Mouse (Mus musculus): ENCODE data around the gene Olfr734. TPM values are rescaled to one million over a fixed set of nuclear protein-coding genes. Genes with fewer than 3 reads are reported as not detected.

Olfr734 gene
- not detected for polyA plus RNA-seq (2014; fragmentation: Illumina TruSeq; extraction: RNeasy Lipid Tissue Mini Kit (QIAGEN cat#74804); ENCODE audit: low read depth, low replicate concordance)

GRCm38 (mm10) chr14:50326661-50327060, at the start of gene Olfr734:
Gene Olfr734 (minus strand): TSS chr14:50326761.

GRCm38 (mm10) chr14:50357593-50357992, 31.0 kb upstream of the Olfr734 start, which contains the start of gene Tlr11:
Gene Tlr11 (plus strand): TSS chr14:50357914.

GRCm38 (mm10) chr14:50348796-50349195, 22.2 kb upstream of the Olfr734 start, which contains the start of gene Olfr735:
Gene Olfr735 (minus strand): TSS chr14:50348872.

GRCm38 (mm10) chr14:50301422-50301821, 25.1 kb downstream of the Olfr734 start, which contains the start of gene Olfr733:
Gene Olfr733 (minus strand): TSS chr14:50301522.

GRCm38 (mm10) chr14:50284106-50284505, 42.5 kb downstream of the Olfr734 start, which contains the start of gene Olfr732:
Gene Olfr732 (minus strand): TSS chr14:50284206.

Other genes starting within 250 kb of the Olfr734 start
- not detected for gene Olfr726, start 235.8 kb downstream of the Olfr734 start, polyA plus RNA-seq (2014; fragmentation: Illumina TruSeq; extraction: RNeasy Lipid Tissue Mini Kit (QIAGEN cat#74804); ENCODE audit: low read depth, low replicate concordance)
- gene Olfr727, start 203.6 kb downstream of the Olfr734 start, polyA plus RNA-seq (2014; fragmentation: Illumina TruSeq; extraction: RNeasy Lipid Tissue Mini Kit (QIAGEN cat#74804); ENCODE audit: low read depth, low replicate concordance) = not detected
- not detected for gene Olfr728, start 184.1 kb downstream of the Olfr734 start, polyA plus RNA-seq (2014; fragmentation: Illumina TruSeq; extraction: RNeasy Lipid Tissue Mini Kit (QIAGEN cat#74804); ENCODE audit: low read depth, low replicate concordance)
- not detected for gene Olfr729, start 173.9 kb downstream of the Olfr734 start, polyA plus RNA-seq (2014; fragmentation: Illumina TruSeq; extraction: RNeasy Lipid Tissue Mini Kit (QIAGEN cat#74804); ENCODE audit: low read depth, low replicate concordance)
- gene Olfr730, start 138.6 kb downstream of the Olfr734 start, polyA plus RNA-seq (2014; fragmentation: Illumina TruSeq; extraction: RNeasy Lipid Tissue Mini Kit (QIAGEN cat#74804); ENCODE audit: low read depth, low replicate concordance) = not detected
- gene Olfr731, start 84.9 kb downstream of the Olfr734 start, polyA plus RNA-seq (2014; fragmentation: Illumina TruSeq; extraction: RNeasy Lipid Tissue Mini Kit (QIAGEN cat#74804); ENCODE audit: low read depth, low replicate concordance) = not detected
- not detected for gene Olfr732, start 42.6 kb downstream of the Olfr734 start, polyA plus RNA-seq (2014; fragmentation: Illumina TruSeq; extraction: RNeasy Lipid Tissue Mini Kit (QIAGEN cat#74804); ENCODE audit: low read depth, low replicate concordance)
- not detected for gene Olfr733, start 25.2 kb downstream of the Olfr734 start, polyA plus RNA-seq (2014; fragmentation: Illumina TruSeq; extraction: RNeasy Lipid Tissue Mini Kit (QIAGEN cat#74804); ENCODE audit: low read depth, low replicate concordance)
- gene Olfr735, start 22.1 kb upstream of the Olfr734 start, polyA plus RNA-seq (2014; fragmentation: Illumina TruSeq; extraction: RNeasy Lipid Tissue Mini Kit (QIAGEN cat#74804); ENCODE audit: low read depth, low replicate concordance) = not detected
- gene Tlr11, start 31.2 kb upstream of the Olfr734 start, polyA plus RNA-seq (2014; fragmentation: Illumina TruSeq; extraction: RNeasy Lipid Tissue Mini Kit (QIAGEN cat#74804); ENCODE audit: low read depth, low replicate concordance) = not detected
- not detected for gene Olfr736, start 54.4 kb upstream of the Olfr734 start, polyA plus RNA-seq (2014; fragmentation: Illumina TruSeq; extraction: RNeasy Lipid Tissue Mini Kit (QIAGEN cat#74804); ENCODE audit: low read depth, low replicate concordance)
- not detected for gene Olfr738, start 80.8 kb upstream of the Olfr734 start, polyA plus RNA-seq (2014; fragmentation: Illumina TruSeq; extraction: RNeasy Lipid Tissue Mini Kit (QIAGEN cat#74804); ENCODE audit: low read depth, low replicate concordance)
- not detected for gene Olfr739, start 91.9 kb upstream of the Olfr734 start, polyA plus RNA-seq (2014; fragmentation: Illumina TruSeq; extraction: RNeasy Lipid Tissue Mini Kit (QIAGEN cat#74804); ENCODE audit: low read depth, low replicate concordance)
- gene Olfr740, start 118.8 kb upstream of the Olfr734 start, polyA plus RNA-seq (2014; fragmentation: Illumina TruSeq; extraction: RNeasy Lipid Tissue Mini Kit (QIAGEN cat#74804); ENCODE audit: low read depth, low replicate concordance) = not detected
- not detected for gene Olfr741, start 146.0 kb upstream of the Olfr734 start, polyA plus RNA-seq (2014; fragmentation: Illumina TruSeq; extraction: RNeasy Lipid Tissue Mini Kit (QIAGEN cat#74804); ENCODE audit: low read depth, low replicate concordance)
- not detected for gene Olfr742, start 176.8 kb upstream of the Olfr734 start, polyA plus RNA-seq (2014; fragmentation: Illumina TruSeq; extraction: RNeasy Lipid Tissue Mini Kit (QIAGEN cat#74804); ENCODE audit: low read depth, low replicate concordance)
- not detected for gene Olfr743, start 195.1 kb upstream of the Olfr734 start, polyA plus RNA-seq (2014; fragmentation: Illumina TruSeq; extraction: RNeasy Lipid Tissue Mini Kit (QIAGEN cat#74804); ENCODE audit: low read depth, low replicate concordance)

All from adrenal gland, adult 10 weeks (tissue).